Mouse (Mus musculus) small intestine, adult 2 months (tissue): ENCODE data around the gene Slc9a9.

Experiments used
- CTCF ChIP-seq: fragments of 200-500 bp; IDR thresholded peaks from 2 replicates; pipeline ENCODE4 v1.5.1; 2012; ENCODE audit warnings: low read depth, mild to moderate bottlenecking, control low read depth, inconsistent platforms, low read length, moderate library complexity, mixed read lengths; ENCODE audit not compliant: insufficient replicate concordance, insufficient read length; ENCODE audit errors: extremely low read depth
- POLR2A ChIP-seq: fragments of 200-500 bp; IDR thresholded peaks from 2 replicates; pipeline ENCODE4 v1.6.1; 2012; ENCODE audit warnings: low read depth, mild to moderate bottlenecking, control low read depth, inconsistent platforms, low read length, moderate library complexity

DNA sequence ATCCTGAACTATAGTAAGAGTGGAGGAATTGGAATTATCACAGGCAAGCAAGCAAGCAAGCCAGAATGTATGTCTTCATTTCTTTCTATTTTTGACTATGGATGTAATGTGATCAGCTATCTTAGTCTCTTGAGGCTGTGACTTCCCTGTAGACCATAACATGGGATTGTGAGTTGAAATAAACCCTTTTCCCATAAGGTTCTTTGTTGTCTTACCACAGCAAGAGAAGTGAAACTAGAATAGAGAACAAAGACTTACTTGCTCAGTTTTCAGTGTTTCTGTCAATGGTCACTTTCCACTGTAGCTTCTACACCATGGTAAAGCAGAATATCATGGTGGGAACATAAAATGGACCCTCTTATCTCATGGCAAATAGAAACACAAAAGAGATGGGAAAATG, 366.5 kb downstream of the Slc9a9 start:
- TF ChIP-seq POLR2A (no peak), CTCF (no peak)
